Mouse (Mus musculus): ENCODE results near the gene Neurl1a. TPM values are rescaled to one million over a fixed set of nuclear protein-coding genes. Genes with fewer than 3 reads are reported as not detected.
A peak's percentile ranks its signal among the peaks of the same experiment; 100 is the strongest.

Gene Neurl1a
- polyA plus RNA-seq, 1 experiment: 3.7 TPM

DNA sequence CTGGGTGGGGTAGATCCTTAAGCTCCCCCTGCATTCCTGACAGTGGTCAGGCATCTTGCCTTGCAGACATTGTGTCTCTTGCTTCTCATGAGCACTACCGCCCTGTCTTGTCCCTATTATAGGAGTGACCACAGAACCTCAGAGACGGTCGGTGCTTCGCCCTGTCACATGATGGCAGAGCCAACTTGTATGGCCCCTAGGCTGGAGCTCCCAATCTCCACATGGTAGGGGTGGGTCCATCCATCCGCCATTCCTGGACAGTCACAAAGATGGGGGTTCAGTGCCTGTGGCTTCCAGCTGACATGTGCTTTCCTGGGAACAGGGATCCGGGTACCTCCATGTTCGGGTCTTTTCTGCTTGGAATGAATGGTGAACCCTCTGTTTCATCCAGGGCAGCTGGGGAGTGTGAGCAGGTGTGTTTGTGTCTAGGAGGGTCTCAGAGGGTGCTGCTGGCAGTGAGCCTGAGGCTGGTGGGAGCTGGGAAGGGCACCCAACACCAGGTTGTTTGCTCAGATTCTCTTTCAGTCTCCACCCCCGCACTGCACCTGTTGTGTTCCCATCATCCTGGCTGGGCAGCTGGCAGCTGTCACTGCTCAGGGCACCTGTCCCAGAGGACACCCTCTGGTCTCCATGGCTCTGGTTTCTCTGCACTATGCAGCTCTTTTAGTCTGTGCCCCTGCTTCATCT lies 43.7 kb downstream of the Neurl1a start:
- H3ac ChIP-seq (ENCODE audit: control insufficient read depth, insufficient read length, low read depth): no peak overlapping the region
- H3K4me3 ChIP-seq (ENCODE audit: insufficient read depth, poor library complexity, severe bottlenecking): no peak overlapping the region
- no peaks in the 10 kb centered on the region for H3K79me3 ChIP-seq (ENCODE audit: low read depth)
- no peaks in the 10 kb centered on the region for H3K27me3 ChIP-seq (ENCODE audit: control insufficient read depth, insufficient read depth, insufficient read length)
- no peaks in the 10 kb centered on the region for H3K36me3 ChIP-seq (ENCODE audit: control insufficient read depth, insufficient read depth)
- TF ChIP-seq USF1 (IDR thresholded peaks at IDR 0.05; ENCODE audit: low read depth): peak; percentile 68
- peak; percentile 21 for TF ChIP-seq MAX (IDR thresholded peaks at IDR 0.05)
- no peak for TF ChIP-seq CEBPB (IDR thresholded peaks at IDR 0.05; ENCODE audit: low read depth)
- TF ChIP-seq FOSL1 (IDR thresholded peaks at IDR 0.05; ENCODE audit: insufficient read depth, low read length, poor library complexity, severe bottlenecking): no peak
- TF ChIP-seq MYOG (IDR thresholded peaks at IDR 0.05; ENCODE audit: control insufficient read depth, extremely low read depth, insufficient read length): no peak
- TF ChIP-seq CTCF (IDR thresholded peaks at IDR 0.05; ENCODE audit: control insufficient read depth, insufficient read depth, insufficient read length): no peak
- peak; percentile 100 for TF ChIP-seq MYOD1 (IDR thresholded peaks at IDR 0.05; ENCODE audit: control insufficient read depth, insufficient read length, low read depth)
- no peaks in the 10 kb centered on the region for H3K79me2 ChIP-seq (ENCODE audit: control insufficient read depth, insufficient read depth)

DNA sequence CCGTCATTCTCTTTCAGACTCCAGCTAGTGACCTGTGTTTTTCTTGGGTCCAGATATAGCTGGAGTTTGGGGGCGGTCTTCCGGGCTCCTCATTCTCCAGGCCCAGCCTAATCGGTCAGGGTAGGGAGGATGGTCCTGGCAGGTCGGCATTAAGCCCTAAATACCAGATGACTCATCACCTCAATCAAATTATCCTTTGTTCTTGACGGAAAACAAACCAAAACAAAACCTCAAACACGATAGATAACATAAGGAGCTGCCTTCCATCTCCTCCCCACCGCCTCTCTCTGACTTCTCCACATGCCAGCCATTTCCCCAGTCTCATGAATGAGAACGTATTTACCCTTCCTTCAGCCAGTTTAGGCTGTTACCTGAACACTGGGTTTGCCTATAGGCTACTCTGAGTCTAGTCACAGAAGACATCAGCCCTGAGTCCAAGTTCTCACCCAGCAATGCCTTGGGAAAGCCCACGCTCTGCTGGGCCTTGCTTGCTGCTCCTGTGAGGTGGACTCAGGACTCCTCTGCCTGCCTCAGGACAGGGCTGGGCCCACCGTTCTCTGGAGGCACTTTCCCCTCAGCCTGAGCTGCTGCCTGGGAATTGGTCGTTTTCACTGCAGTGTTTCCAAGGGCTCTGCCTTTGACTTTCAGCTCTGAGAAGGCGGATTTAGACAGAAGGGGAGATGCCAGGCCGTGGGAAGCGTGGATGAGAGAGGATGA lies 44.4 kb downstream of the Neurl1a start:
- no peaks in the 10 kb centered on the region for H3K27me3 ChIP-seq (ENCODE audit: control insufficient read depth, insufficient read depth, insufficient read length)
- peak overlapping the region; percentile 21 for H3ac ChIP-seq (ENCODE audit: control insufficient read depth, insufficient read length, low read depth)
- TF ChIP-seq MAX (IDR thresholded peaks at IDR 0.05) (no peak), FOSL1 (IDR thresholded peaks at IDR 0.05; ENCODE audit: insufficient read depth, low read length, poor library complexity, severe bottlenecking) (peak; percentile 75)
- no peaks in the 10 kb centered on the region for H3K79me3 ChIP-seq (ENCODE audit: low read depth)
- H3K79me2 ChIP-seq (ENCODE audit: control insufficient read depth, insufficient read depth): no peaks in the 10 kb centered on the region
- no peak overlapping the region for H3K4me3 ChIP-seq (ENCODE audit: insufficient read depth, poor library complexity, severe bottlenecking)
- H3K36me3 ChIP-seq (ENCODE audit: control insufficient read depth, insufficient read depth): no peaks in the 10 kb centered on the region

DNA sequence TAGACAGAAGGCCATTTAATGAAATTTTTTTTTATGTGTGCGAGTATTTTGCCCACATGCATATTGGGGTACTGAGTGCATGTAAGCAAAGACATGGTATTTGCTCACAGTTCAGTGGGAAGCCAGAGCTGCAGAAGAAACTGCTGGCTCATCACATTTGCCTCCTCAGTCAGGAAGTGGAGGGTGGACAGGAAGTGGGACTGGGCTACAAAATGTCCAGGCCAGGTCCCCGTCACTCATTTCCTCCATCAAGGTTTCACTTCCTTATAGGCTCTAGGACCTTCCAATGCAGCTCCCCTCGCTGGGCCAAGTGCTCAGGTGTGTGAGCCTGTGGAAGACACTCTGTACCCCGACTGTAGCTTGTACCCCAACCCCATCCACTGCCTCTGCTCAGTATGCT lies 46.1 kb downstream of the Neurl1a start:
- Histone ChIP-seq H3K36me3 (ENCODE audit: control insufficient read depth, insufficient read depth) (no peaks in the 10 kb centered on the region), H3K79me3 (ENCODE audit: low read depth) (no peaks in the 10 kb centered on the region), H3K4me3 (ENCODE audit: insufficient read depth, poor library complexity, severe bottlenecking) (no peak overlapping the region), H3K27me3 (ENCODE audit: control insufficient read depth, insufficient read depth, insufficient read length) (no peaks in the 10 kb centered on the region), H3K79me2 (ENCODE audit: control insufficient read depth, insufficient read depth) (no peaks in the 10 kb centered on the region), H3ac (ENCODE audit: control insufficient read depth, insufficient read length, low read depth) (no peak overlapping the region)
- TF ChIP-seq MYOG (IDR thresholded peaks at IDR 0.05; ENCODE audit: control insufficient read depth, extremely low read depth, insufficient read length): no peak
- no peak for TF ChIP-seq CTCF (IDR thresholded peaks at IDR 0.05; ENCODE audit: control insufficient read depth, insufficient read depth, insufficient read length)
- TF ChIP-seq FOSL1 (IDR thresholded peaks at IDR 0.05; ENCODE audit: insufficient read depth, low read length, poor library complexity, severe bottlenecking): no peak

DNA sequence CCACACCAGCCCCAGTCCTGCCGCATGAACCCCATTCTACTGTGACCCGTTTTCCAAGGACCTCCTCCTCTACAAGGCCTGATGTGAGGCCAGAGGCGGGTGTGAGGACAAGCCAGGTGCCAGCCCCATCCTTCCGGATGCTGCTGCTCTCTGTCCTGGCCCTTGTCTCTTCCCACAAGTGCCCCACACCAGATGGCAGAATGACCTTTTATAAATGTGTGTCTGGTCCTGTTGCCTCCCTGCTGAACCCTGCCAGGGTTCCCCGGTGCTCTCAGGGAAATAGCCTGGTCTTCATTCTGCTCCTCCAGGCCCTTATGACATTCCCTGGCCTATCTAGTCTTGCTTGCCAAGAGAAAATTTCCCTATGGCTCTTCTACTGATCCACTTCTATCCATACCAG lies 47.2 kb downstream of the Neurl1a start:
- no peak for TF ChIP-seq CTCF (IDR thresholded peaks at IDR 0.05; ENCODE audit: control insufficient read depth, insufficient read depth, insufficient read length)
- TF ChIP-seq FOSL1 (IDR thresholded peaks at IDR 0.05; ENCODE audit: insufficient read depth, low read length, poor library complexity, severe bottlenecking): no peak
- TF ChIP-seq USF1 (IDR thresholded peaks at IDR 0.05; ENCODE audit: low read depth): no peak
- no peak for TF ChIP-seq CEBPB (IDR thresholded peaks at IDR 0.05; ENCODE audit: low read depth)
- no peak for TF ChIP-seq MYOG (IDR thresholded peaks at IDR 0.05; ENCODE audit: control insufficient read depth, extremely low read depth, insufficient read length)
- TF ChIP-seq MYOD1 (IDR thresholded peaks at IDR 0.05; ENCODE audit: control insufficient read depth, insufficient read length, low read depth): no peak
- no peak for TF ChIP-seq MAX (IDR thresholded peaks at IDR 0.05)
- no peak overlapping the region for H3ac ChIP-seq (ENCODE audit: control insufficient read depth, insufficient read length, low read depth)
- no peaks in the 10 kb centered on the region for H3K36me3 ChIP-seq (ENCODE audit: control insufficient read depth, insufficient read depth)
- H3K79me2 ChIP-seq (ENCODE audit: control insufficient read depth, insufficient read depth): no peaks in the 10 kb centered on the region
- H3K27me3 ChIP-seq (ENCODE audit: control insufficient read depth, insufficient read depth, insufficient read length): no peaks in the 10 kb centered on the region
- H3K4me3 ChIP-seq (ENCODE audit: insufficient read depth, poor library complexity, severe bottlenecking): no peak overlapping the region
- no peaks in the 10 kb centered on the region for H3K79me3 ChIP-seq (ENCODE audit: low read depth)

DNA sequence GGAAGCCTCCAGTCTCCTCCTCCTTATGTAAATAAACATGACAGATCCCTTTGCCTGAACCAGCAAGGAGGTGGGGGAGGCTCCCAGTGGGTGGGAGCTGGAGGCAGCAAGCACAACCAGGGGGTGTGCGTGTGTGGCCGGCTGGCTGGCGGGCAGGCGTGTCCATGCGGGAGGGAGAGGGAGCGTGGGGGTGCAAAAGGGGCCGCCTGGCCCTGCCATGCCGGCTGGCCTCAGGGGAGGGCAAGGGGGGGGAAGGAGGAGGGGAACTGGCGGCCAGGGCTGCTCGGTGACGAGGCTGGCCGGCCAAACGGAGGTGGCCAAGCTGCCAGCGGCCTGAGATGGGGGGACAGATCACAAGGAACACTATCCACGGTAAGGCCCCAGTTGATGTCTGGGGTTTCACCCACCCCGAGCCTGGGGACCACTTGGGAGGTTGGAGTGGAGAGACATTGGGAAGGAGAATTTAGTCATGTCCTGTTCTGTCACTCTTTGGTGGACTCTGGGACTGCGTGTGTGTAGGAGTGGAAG lies 50.2 kb downstream of the Neurl1a start:
- H3ac ChIP-seq (ENCODE audit: control insufficient read depth, insufficient read length, low read depth): no peak overlapping the region
- no peaks in the 10 kb centered on the region for H3K79me3 ChIP-seq (ENCODE audit: low read depth)
- no peaks in the 10 kb centered on the region for H3K79me2 ChIP-seq (ENCODE audit: control insufficient read depth, insufficient read depth)
- no peak for TF ChIP-seq MYOD1 (IDR thresholded peaks at IDR 0.05; ENCODE audit: control insufficient read depth, insufficient read length, low read depth)
- no peak for TF ChIP-seq FOSL1 (IDR thresholded peaks at IDR 0.05; ENCODE audit: insufficient read depth, low read length, poor library complexity, severe bottlenecking)
- TF ChIP-seq USF1 (IDR thresholded peaks at IDR 0.05; ENCODE audit: low read depth): no peak
- no peak for TF ChIP-seq CTCF (IDR thresholded peaks at IDR 0.05; ENCODE audit: control insufficient read depth, insufficient read depth, insufficient read length)
- TF ChIP-seq CEBPB (IDR thresholded peaks at IDR 0.05; ENCODE audit: low read depth): no peak
- TF ChIP-seq MYOG (IDR thresholded peaks at IDR 0.05; ENCODE audit: control insufficient read depth, extremely low read depth, insufficient read length): no peak
- TF ChIP-seq MAX (IDR thresholded peaks at IDR 0.05): no peak
- no peaks in the 10 kb centered on the region for H3K27me3 ChIP-seq (ENCODE audit: control insufficient read depth, insufficient read depth, insufficient read length)
- H3K4me3 ChIP-seq (ENCODE audit: insufficient read depth, poor library complexity, severe bottlenecking): no peak overlapping the region
- H3K36me3 ChIP-seq (ENCODE audit: control insufficient read depth, insufficient read depth): no peaks in the 10 kb centered on the region

Measured in C2C12 (cell line).